Mouse (Mus musculus) CH12.LX (cell line): ENCODE measurements around the gene 4930469K13Rik. TPM values are rescaled to one million over a fixed set of nuclear protein-coding genes. Genes with fewer than 3 reads are reported as not detected.

Experiments used
- DNase-seq: peaks from one replicate; pipeline ENCODE4 v3.0.0-alpha.2; 2013; ENCODE audit errors: extremely low read depth
- H3K27ac ChIP-seq: 2 replicates; pipeline ENCODE4 v1.5.1; 2012; ENCODE audit warnings: low read depth, mild to moderate bottlenecking, control low read depth, moderate library complexity; ENCODE audit not compliant: insufficient read depth
- H3K27me3 ChIP-seq: replicated peaks from 2 replicates; pipeline ENCODE3; 2012; ENCODE audit warnings: inconsistent platforms
- H3K36me3 ChIP-seq, 2 experiments: replicated peaks in 1 of 2; 2 replicates each; pipeline versions ENCODE3 to v1.6.1; 2012; ENCODE audit warnings: inconsistent platforms in 1 of 2, low read length in 1 of 2, mild to moderate bottlenecking in 1 of 2, mixed read lengths in 1 of 2, moderate library complexity in 1 of 2; ENCODE audit not compliant: control insufficient read depth in 1 of 2, insufficient read depth in 1 of 2
- H3K4me1 ChIP-seq, 2 experiments: 2 replicates each; pipeline ENCODE4 v1.6.1; 2012; ENCODE audit warnings: inconsistent platforms in 1 of 2, moderate library complexity in 1 of 2; ENCODE audit not compliant: insufficient read depth in 2 of 2, control insufficient read depth in 1 of 2
- H3K4me2 ChIP-seq: 2 replicates; pipeline ENCODE4 v1.6.1; 2012; ENCODE audit warnings: low read depth, mild to moderate bottlenecking, control low read depth; ENCODE audit not compliant: poor library complexity, insufficient read depth, severe bottlenecking
- H3K4me3 ChIP-seq, 3 experiments: fragments of 150-350 bp in 1 of 3; sonication (generic) in 1 of 3; replicated peaks in 1 of 3; 2 replicates each; pipeline versions ENCODE3 to v1.5.1; 2011 to 2012; ENCODE audit warnings: low read depth in 2 of 3, low read length in 2 of 3, mild to moderate bottlenecking in 2 of 3, moderate library complexity in 2 of 3, control low read depth in 1 of 3, improper control_type of control experiment in 1 of 3, inconsistent platforms in 1 of 3, mixed read lengths in 1 of 3; ENCODE audit not compliant: poor library complexity in 1 of 3
- H3K79me2 ChIP-seq: replicated peaks from 2 replicates; pipeline ENCODE4 v1.6.1; 2012; ENCODE audit warnings: mild to moderate bottlenecking, moderate library complexity; ENCODE audit not compliant: control insufficient read depth, poor library complexity, insufficient read depth, severe bottlenecking; ENCODE audit errors: extremely low read depth
- H3K9ac ChIP-seq: 2 replicates; pipeline ENCODE4 v1.6.1; 2012; ENCODE audit warnings: low read depth, mild to moderate bottlenecking, control low read depth, moderate library complexity; ENCODE audit not compliant: insufficient read depth
- H3K9me3 ChIP-seq: replicated peaks from 2 replicates; pipeline ENCODE3; 2012; ENCODE audit warnings: low read length, inconsistent platforms, mixed read lengths
- BHLHE40 ChIP-seq: IDR thresholded peaks from 2 replicates; pipeline ENCODE4 v1.6.1; 2011; ENCODE audit warnings: mild to moderate bottlenecking, low read depth, low read length, improper control_type of control experiment
- CHD1 ChIP-seq: IDR thresholded peaks from 2 replicates; pipeline ENCODE4 v1.6.1; 2012; ENCODE audit warnings: low read depth, low read length, improper control_type of control experiment, inconsistent platforms
- CTCF ChIP-seq, 2 experiments: IDR thresholded peaks in 1 of 2; conservative IDR thresholded peaks in 1 of 2; 2 replicates each; pipeline ENCODE4 v1.5.1; 2011 to 2012; ENCODE audit warnings: low read depth in 2 of 2, low read length in 2 of 2, improper control_type of control experiment in 1 of 2, inconsistent platforms in 1 of 2, mild to moderate bottlenecking in 1 of 2, moderate library complexity in 1 of 2
- E2F4 ChIP-seq: IDR thresholded peaks from 2 replicates; pipeline ENCODE4 v1.6.1; 2011; ENCODE audit warnings: low read depth, low read length, improper control_type of control experiment; ENCODE audit not compliant: insufficient replicate concordance
- ELF1 ChIP-seq: IDR thresholded peaks from 2 replicates; pipeline ENCODE4 v1.6.1; 2014; ENCODE audit warnings: low read depth, mild to moderate bottlenecking, inconsistent platforms, low read length, improper control_type of control experiment
- EP300 ChIP-seq: IDR thresholded peaks from 2 replicates; pipeline ENCODE4 v1.6.1; 2011; ENCODE audit warnings: low read length, improper control_type of control experiment
- IRF4 ChIP-seq: IDR thresholded peaks from 2 replicates; pipeline ENCODE4 v1.6.1; 2014; ENCODE audit warnings: low read depth, mild to moderate bottlenecking, inconsistent platforms, low read length, improper control_type of control experiment
- JUND ChIP-seq: conservative IDR thresholded peaks from 2 replicates; pipeline ENCODE4 v1.6.1; 2011; ENCODE audit warnings: low read depth, low read length, improper control_type of control experiment
- KAT2A ChIP-seq: IDR thresholded peaks from 2 replicates; pipeline ENCODE4 v1.6.1; 2012; ENCODE audit warnings: low read length, improper control_type of control experiment, inconsistent platforms; ENCODE audit not compliant: insufficient replicate concordance
- MAZ ChIP-seq: IDR thresholded peaks from 2 replicates; pipeline ENCODE4 v1.6.1; 2012; ENCODE audit warnings: low read depth, mild to moderate bottlenecking, inconsistent platforms, low read length, improper control_type of control experiment, moderate library complexity
- MEF2A ChIP-seq: IDR thresholded peaks from 2 replicates; pipeline ENCODE4 v1.6.1; 2014; ENCODE audit warnings: low read depth, mild to moderate bottlenecking, inconsistent platforms, low read length, improper control_type of control experiment, borderline replicate concordance
- NELFE ChIP-seq: IDR thresholded peaks from 2 replicates; pipeline ENCODE4 v1.6.1; 2011; ENCODE audit warnings: low read depth, low read length, improper control_type of control experiment
- NRF1 ChIP-seq: IDR thresholded peaks from 2 replicates; pipeline ENCODE4 v1.6.1; 2014; ENCODE audit warnings: low read depth, mild to moderate bottlenecking, inconsistent platforms, low read length, improper control_type of control experiment, moderate library complexity
- PAX5 ChIP-seq: IDR thresholded peaks from 2 replicates; pipeline ENCODE4 v1.6.1; 2012; ENCODE audit warnings: low read length, inconsistent platforms, mixed read lengths
- POLR2A ChIP-seq: IDR thresholded peaks from 2 replicates; pipeline ENCODE4 v1.6.1; 2011; ENCODE audit warnings: low read depth, mild to moderate bottlenecking, improper control_type of control experiment, low read length
- RAD21 ChIP-seq: IDR thresholded peaks from 2 replicates; pipeline ENCODE4 v1.6.1; 2011; ENCODE audit warnings: low read depth, mild to moderate bottlenecking, low read length, improper control_type of control experiment, moderate library complexity
- SIN3A ChIP-seq: IDR thresholded peaks from 2 replicates; pipeline ENCODE4 v1.6.1; 2012; ENCODE audit warnings: low read length, improper control_type of control experiment, inconsistent platforms
- TBP ChIP-seq: conservative IDR thresholded peaks from 2 replicates; pipeline ENCODE4 v1.6.1; 2011; ENCODE audit warnings: low read depth, low read length, improper control_type of control experiment
- UBTF ChIP-seq: IDR thresholded peaks from 2 replicates; pipeline ENCODE4 v1.6.1; 2012; ENCODE audit warnings: low read depth, mild to moderate bottlenecking, inconsistent platforms, low read length, improper control_type of control experiment, moderate library complexity
- USF2 ChIP-seq: conservative IDR thresholded peaks from 2 replicates; pipeline ENCODE4 v1.6.1; 2011; ENCODE audit warnings: low read depth, low read length, improper control_type of control experiment
- ZC3H11A ChIP-seq: IDR thresholded peaks from 2 replicates; pipeline ENCODE4 v1.6.1; 2012; ENCODE audit warnings: low read depth, mild to moderate bottlenecking, inconsistent platforms, low read length, improper control_type of control experiment
- ZNF384 ChIP-seq: IDR thresholded peaks from 2 replicates; pipeline ENCODE4 v1.6.1; 2012; ENCODE audit warnings: low read depth, low read length, improper control_type of control experiment, inconsistent platforms
- dilution Hi-C: fragments of 300-500 bp; cut with MboI; formaldehyde crosslinking; loops from 2 replicates; pipeline ENCODE4 v1.14.3; 2020; ENCODE audit warnings: low sequenced_read_pairs; ENCODE audit not compliant: extremely low pct_unique_long_range_greater_than_20kb, extremely low pct_ligation_motif_present
- in situ Hi-C: fragments of 300-500 bp; cut with MboI; formaldehyde crosslinking; loops from 3 replicates; pipeline ENCODE4 v1.14.3; 2019; ENCODE audit warnings: low sequenced_read_pairs, low pct_ligation_motif_present, low pct_unique_long_range_greater_than_20kb, mixed read lengths
- polyA plus RNA-seq: library from polyadenylated mRNA; unstranded; fragments of >175 nt; gene quantifications from 2 replicates; pipeline ENCODE4 v1.2.1, GENCODE M21; 2012; ENCODE audit warnings: low read depth; ENCODE audit not compliant: insufficient read length
- total RNA-seq, 2 experiments: library from RNA; depleted of rRNA; stranded (reverse); fragments of 300-350 nt in 1 of 2; fragments of >200 nt in 1 of 2; gene quantifications; 2 replicates each; pipeline ENCODE4 v1.2.3; 2012 to 2014

The 4930469K13Rik gene
- total and polyA plus RNA-seq, 3 experiments = not detected

GRCm38 (mm10) chr11:34007616-34008015 is 90.7 kb downstream of the 4930469K13Rik start:
- Histone ChIP-seq H3K4me2 (peak overlapping the region; percentile 75), H3K9ac (peak overlapping the region; percentile 96), H3K27me3 (no peaks in the 10 kb centered on the region), H3K36me3 (no peaks in the 10 kb centered on the region), H3K27ac (no peak overlapping the region), H3K4me3 (no peak overlapping the region), H3K4me1 (peaks cover 25 to 60% of the 10 kb centered on the region in 2 experiments), H3K9me3 (no peaks in the 10 kb centered on the region), H3K79me2 (no peaks in the 10 kb centered on the region)
- TF ChIP-seq NELFE (no peak), RAD21 (no peak), BHLHE40 (no peak), MAZ (no peak), ZC3H11A (no peak), UBTF (no peak), USF2 (no peak), IRF4 (no peak), NRF1 (no peak), E2F4 (no peak), SIN3A (no peak), PAX5 (no peak), POLR2A (no peak), ZNF384 (no peak), EP300 (no peak), CHD1 (no peak), ELF1 (no peak), JUND (no peak), MEF2A (no peak), KAT2A (no peak)
- no peak for DNase-seq
- dilution Hi-C loops (no loop called here), in situ Hi-C loops (loop anchor here (10.0 kb wide), 1 partner anchor 67 kb away; no protein-coding TSS in a partner anchor)

GRCm38 (mm10) chr11:34002593-34002965 is 95.8 kb downstream of the 4930469K13Rik start:
- no peaks in the 10 kb centered on the region for H3K9me3 ChIP-seq
- H3K27me3 ChIP-seq = no peaks in the 10 kb centered on the region
- H3K27ac ChIP-seq = no peak overlapping the region
- H3K4me2 ChIP-seq = no peak overlapping the region; the same call in 1 of the 2 replicates
- H3K4me1 ChIP-seq = peaks cover 0 to 41% of the 10 kb centered on the region in 2 experiments; a peak in 2 of 4 replicates
- H3K9ac ChIP-seq = no peak overlapping the region
- dilution Hi-C loops (no loop called here), in situ Hi-C loops (loop anchor here (10.0 kb wide), 1 partner anchor 72 kb away; no protein-coding TSS in a partner anchor)
- H3K4me3 ChIP-seq = no peak overlapping the region
- no peaks in the 10 kb centered on the region for H3K36me3 ChIP-seq
- DNase-seq = no peak
- no peaks in the 10 kb centered on the region for H3K79me2 ChIP-seq
- TF ChIP-seq TBP = no peak
- 0 out of 4 replicates have a peak, but pooled peaks of 1 of the 2 experiments have one; percentile 3 for TF ChIP-seq CTCF (conservative IDR thresholded peaks at IDR 0.05 in 1 of 2, IDR thresholded peaks at IDR 0.05 in 1 of 2; ENCODE audit: low read depth in 2 of 2, low read length in 2 of 2)
